Mouse (Mus musculus) cerebellum, adult 2 months (tissue): ENCODE data around the gene Faah.

Source experiments
- CTCF ChIP-seq: fragments of 200-500 bp; IDR thresholded peaks from 2 replicates; pipeline ENCODE4 v1.5.1; 2011; ENCODE audit warnings: low read depth, mild to moderate bottlenecking, control low read depth, low read length, moderate library complexity, borderline replicate concordance; ENCODE audit not compliant: insufficient read depth
- POLR2A ChIP-seq: fragments of 200-500 bp; IDR thresholded peaks from 2 replicates; pipeline ENCODE4 v1.6.1; 2011; ENCODE audit warnings: low read length, control low read depth, borderline replicate concordance; ENCODE audit not compliant: insufficient read depth

GRCm38 (mm10) chr4:116033374-116033773 lies 15.6 kb upstream of the Faah start:
- TF ChIP-seq CTCF (no peak), POLR2A (no peak)
